Mouse (Mus musculus) heart, embryonic 14.5 days (tissue): ENCODE results near the gene 4931409K22Rik. TPM values are rescaled to one million over a fixed set of nuclear protein-coding genes. Genes with fewer than 3 reads are reported as not detected.

ENCODE experiments used
- microRNA counts: library from miRNA; unstranded; fragments of <30 nt; microRNA quantifications from one replicate; lab custom pipeline; 2016
- microRNA-seq: library from miRNA; unstranded; fragments of <30 nt; microRNA quantifications from one replicate; pipeline ENCODE4, GENCODE M21; 2016
- polyA plus RNA-seq: library from polyadenylated mRNA; unstranded; fragments of >200 nt; fragmentation: Nextera tagmentation; extraction: Ambion mirVana; gene quantifications from 2 replicates; pipeline ENCODE4 v1.2.1, GENCODE M21; 2014

The 4931409K22Rik gene
- polyA plus RNA-seq, 1 experiment from 2014 or later, result not detected

MicroRNA genes within 50 kb of the gene (microRNA counts, 519-probe panel; counts per million panel counts)
- 322 counts per million, percentile 70 among the panel's probes with 10 or more counts for microRNA mmu-miR-671-3p (lab: Ali Mortazavi, UCI)
- 322 counts per million, percentile 70 among the panel's probes with 10 or more counts for microRNA mmu-miR-671-5p (lab: Ali Mortazavi, UCI)

Small RNA genes lying within 50 kb of the gene (microRNA-seq; reads per million reads assigned to microRNA genes)
- 446 reads per million, percentile 71 among the genes with 10 or more reads in this experiment for gene Mir671

Other genes with a start within 250 kb of the 4931409K22Rik start
- gene Kcnh2, start 205.2 kb downstream of the 4931409K22Rik start, polyA plus RNA-seq, result 23.5 and 32.9 TPM in 2 replicates
- gene Nos3, start 192.0 kb downstream of the 4931409K22Rik start, polyA plus RNA-seq, result 27.7 and 28.2 TPM in 2 replicates
- 1.0 and 1.5 TPM in 2 replicates for gene Atg9b, start 164.7 kb downstream of the 4931409K22Rik start, polyA plus RNA-seq
- 52.7 and 56.1 TPM in 2 replicates for gene Abcb8, start 163.1 kb downstream of the 4931409K22Rik start, polyA plus RNA-seq
- 0.12 TPM in 1 of 2 replicates, not detected in the other for gene Asic3, start 143.4 kb downstream of the 4931409K22Rik start, polyA plus RNA-seq
- 28.6 and 31.0 TPM in 2 replicates for gene Cdk5, start 133.3 kb downstream of the 4931409K22Rik start, polyA plus RNA-seq
- 18.7 and 20.4 TPM in 2 replicates for gene Slc4a2, start 133.0 kb downstream of the 4931409K22Rik start, polyA plus RNA-seq
- 157 and 181 TPM in 2 replicates for gene Fastk, start 111.5 kb downstream of the 4931409K22Rik start, polyA plus RNA-seq
- 18.3 and 20.5 TPM in 2 replicates for gene Tmub1, start 109.0 kb downstream of the 4931409K22Rik start, polyA plus RNA-seq
- gene Agap3, start 104.6 kb downstream of the 4931409K22Rik start, polyA plus RNA-seq, result 36.7 and 38.7 TPM in 2 replicates
- gene Gbx1, start 29.6 kb downstream of the 4931409K22Rik start, polyA plus RNA-seq, result 0.05 and 0.07 TPM in 2 replicates
- gene Asb10, start 15.8 kb downstream of the 4931409K22Rik start, polyA plus RNA-seq, result 5.0 and 6.3 TPM in 2 replicates
- gene Abcf2, start 20.7 kb upstream of the 4931409K22Rik start, polyA plus RNA-seq, result 57.4 and 60.8 TPM in 2 replicates
- gene Chpf2, start 29.9 kb upstream of the 4931409K22Rik start, polyA plus RNA-seq, result 8.6 and 8.9 TPM in 2 replicates
- gene Smarcd3, start 67.6 kb upstream of the 4931409K22Rik start, polyA plus RNA-seq, result 71.0 and 78.4 TPM in 2 replicates
- 27.5 and 28.0 TPM in 2 replicates for gene Nub1, start 128.7 kb upstream of the 4931409K22Rik start, polyA plus RNA-seq
- gene Wdr86, start 173.9 kb upstream of the 4931409K22Rik start, polyA plus RNA-seq, result 7.7 and 9.6 TPM in 2 replicates
- gene Crygn, start 201.2 kb upstream of the 4931409K22Rik start, polyA plus RNA-seq, result 1.5 TPM in 1 of 2 replicates, not detected in the other